Mouse (Mus musculus) heart, embryonic 14.5 days (tissue): ENCODE measurements around the gene Slc26a9. TPM values are rescaled to one million over a fixed set of nuclear protein-coding genes. Genes with fewer than 3 reads are reported as not detected.

Experiments used
- ATAC-seq: fragments of 200-750 bp; cut with Nextera tagmentation; 2 replicates; pipeline ENCODE4 v1.8.0; 2017; ENCODE audit warnings: low read depth, moderate TSS enrichment; ENCODE audit not compliant: insufficient number of reproducible peaks, insufficient read depth, low FRiP score
- H3K27ac ChIP-seq, 2 experiments: fragments of 200-500 bp in 1 of 2; fragments of 300-500 bp in 1 of 2; sonication (generic) in 1 of 2; replicated peaks in 1 of 2; 2 replicates each; pipeline ENCODE4 v1.5.1; 2012 to 2014; ENCODE audit warnings: low read depth in 2 of 2, low read length in 2 of 2, control low read depth in 1 of 2, mild to moderate bottlenecking in 1 of 2, mixed read lengths in 1 of 2; ENCODE audit not compliant: control insufficient read depth in 1 of 2, insufficient read depth in 1 of 2
- H3K27me3 ChIP-seq: fragments of 300-500 bp; sonication (generic); 2 replicates; pipeline ENCODE4 v1.6.1; 2014; ENCODE audit warnings: mild to moderate bottlenecking, low read length, control low read depth; ENCODE audit not compliant: control insufficient read depth, insufficient read depth
- H3K36me3 ChIP-seq: fragments of 300-500 bp; sonication (generic); 2 replicates; pipeline ENCODE4 v1.6.1; 2014; ENCODE audit warnings: mild to moderate bottlenecking, control low read depth, low read length, mixed read lengths; ENCODE audit not compliant: control insufficient read depth, insufficient read depth
- H3K4me1 ChIP-seq, 2 experiments: fragments of 200-500 bp in 1 of 2; fragments of 300-500 bp in 1 of 2; sonication (generic) in 1 of 2; 2 replicates each; pipeline ENCODE4 v1.6.1; 2012 to 2014; ENCODE audit warnings: low read length in 2 of 2, control low read depth in 1 of 2, mixed read lengths in 1 of 2; ENCODE audit not compliant: control insufficient read depth in 2 of 2, insufficient read depth in 2 of 2
- H3K4me2 ChIP-seq: fragments of 300-500 bp; sonication (generic); 2 replicates; pipeline ENCODE4 v1.6.1; 2014; ENCODE audit warnings: mild to moderate bottlenecking, low read length
- H3K4me3 ChIP-seq, 2 experiments: fragments of 200-500 bp in 1 of 2; fragments of 300-500 bp in 1 of 2; sonication (generic) in 1 of 2; 2 replicates each; pipeline ENCODE4 v1.5.1; 2012 to 2014; ENCODE audit warnings: low read length in 2 of 2, mild to moderate bottlenecking in 2 of 2, control low read depth in 1 of 2, low read depth in 1 of 2, moderate library complexity in 1 of 2; ENCODE audit not compliant: control insufficient read depth in 1 of 2, insufficient read depth in 1 of 2
- H3K9ac ChIP-seq: fragments of 300-500 bp; sonication (generic); 2 replicates; pipeline ENCODE4 v1.6.1; 2014; ENCODE audit warnings: mild to moderate bottlenecking, low read length
- H3K9me3 ChIP-seq: fragments of 300-500 bp; sonication (generic); 2 replicates; pipeline ENCODE4 v1.6.1; 2016; ENCODE audit warnings: low read length, control low read depth; ENCODE audit not compliant: control insufficient read depth
- WGBS: fragments of 180-500 bp; shearing (Covaris S2); extraction: QIAGEN DNeasy Blood & Tissue Kit; methylation state at CpG from one replicate; pipeline ENCODE4 v1.1.7; 2014; 5-methylcytosine and 5-hydroxymethylcytosine counted together
- polyA plus RNA-seq: library from polyadenylated mRNA; unstranded; fragments of >200 nt; fragmentation: Nextera tagmentation; extraction: Ambion mirVana; gene quantifications from 2 replicates; pipeline ENCODE4 v1.2.1, GENCODE M21; 2014

The Slc26a9 gene
- polyA plus RNA-seq, 1 experiment from 2014 or later, result 0.23 TPM

DNA sequence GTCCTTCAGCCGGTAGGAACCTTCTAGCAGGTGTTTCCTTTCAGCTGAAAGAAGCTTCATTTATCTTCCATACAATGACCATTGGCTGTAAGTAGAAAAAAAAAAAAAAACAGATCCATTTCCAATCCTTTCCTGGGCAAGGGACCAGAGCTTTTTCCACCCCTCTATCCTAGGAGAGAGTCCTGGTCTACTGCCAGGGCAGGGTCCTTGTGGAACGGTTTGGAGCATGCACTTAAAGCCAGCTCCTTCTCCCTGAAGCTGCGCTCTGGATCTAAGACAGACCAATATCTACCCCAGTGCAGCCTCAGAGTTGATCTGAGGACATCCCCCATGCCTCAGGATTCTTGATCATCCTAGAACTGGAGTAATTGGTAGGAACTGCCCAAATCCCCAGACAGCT, 21.8 kb upstream of the Slc26a9 start:
- peaks cover 8 to 9% of the 10 kb centered on the region in 2 experiments for H3K4me1 ChIP-seq
- no peaks in the 10 kb centered on the region for H3K9me3 ChIP-seq
- ATAC-seq, result no peak
- no peak overlapping the region for H3K9ac ChIP-seq
- H3K4me3 ChIP-seq, result no peak overlapping the region
- WGBS, result 71% methylated on average over 3 of the region's 3 CpGs
- H3K36me3 ChIP-seq, result no peaks in the 10 kb centered on the region
- no peak overlapping the region for H3K4me2 ChIP-seq
- H3K27me3 ChIP-seq, result no peaks in the 10 kb centered on the region
- no peak overlapping the region for H3K27ac ChIP-seq

DNA sequence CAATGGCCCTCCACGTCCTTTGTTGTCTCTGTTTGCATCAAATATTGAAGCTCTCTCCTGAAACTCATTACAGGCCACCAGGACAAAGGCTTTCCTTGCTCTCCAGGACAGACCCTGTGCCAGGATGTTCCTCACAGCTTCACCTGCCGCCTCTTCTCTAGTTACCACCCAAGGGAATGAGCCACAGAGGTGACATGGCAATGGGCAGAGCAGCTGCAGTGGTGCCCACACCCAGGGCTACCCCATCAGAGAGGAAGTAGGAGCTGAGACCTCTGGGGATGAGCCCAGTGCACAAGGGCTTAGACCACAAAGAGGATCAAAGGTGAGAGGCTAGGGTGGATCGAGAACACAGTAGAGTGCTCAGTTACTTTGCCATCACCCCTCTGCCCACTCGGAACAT, 20.3 kb upstream of the Slc26a9 start:
- 87% methylated on average over 4 of the region's 4 CpGs for WGBS
- ATAC-seq, result no peak

DNA sequence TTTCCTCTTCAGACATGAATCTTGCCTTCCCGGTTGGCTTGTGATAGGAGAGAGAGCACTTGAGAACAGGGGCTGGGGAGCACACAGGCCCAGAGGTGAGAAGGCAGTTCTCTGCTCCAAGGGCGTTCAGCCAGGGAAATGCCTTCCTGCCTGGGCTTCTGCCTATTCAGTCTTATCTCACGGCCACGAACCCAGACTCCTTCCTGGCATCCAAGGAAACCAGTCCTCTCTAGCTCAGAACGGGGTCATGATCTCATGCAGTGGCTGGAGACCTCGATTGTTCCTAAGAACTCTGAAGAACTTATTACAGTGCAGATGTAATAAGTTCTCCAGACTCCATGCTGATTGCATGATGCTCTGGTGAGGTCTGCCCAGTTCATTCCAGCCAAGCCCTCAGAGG, 17.2 kb upstream of the Slc26a9 start:
- no peaks in the 10 kb centered on the region for H3K27me3 ChIP-seq
- peaks cover 8 to 10% of the 10 kb centered on the region in 2 experiments for H3K4me1 ChIP-seq
- peak overlapping the region; percentile 8 to 37; a peak in 1 of 4 replicates for H3K27ac ChIP-seq
- no peak overlapping the region for H3K4me2 ChIP-seq
- no peak overlapping the region for H3K4me3 ChIP-seq
- H3K9ac ChIP-seq, result no peak overlapping the region
- peak; percentile 61 for ATAC-seq
- H3K36me3 ChIP-seq, result no peaks in the 10 kb centered on the region
- H3K9me3 ChIP-seq, result no peaks in the 10 kb centered on the region
- 14% methylated on average over 6 of the region's 6 CpGs for WGBS

More for the DNA sequence above, 20.3 kb upstream of the Slc26a9 start:
- no peaks in the 10 kb centered on the region for H3K36me3 ChIP-seq
- peaks cover 8 to 10% of the 10 kb centered on the region in 2 experiments for H3K4me1 ChIP-seq
- H3K4me3 ChIP-seq, result no peak overlapping the region
- H3K27ac ChIP-seq, result no peak overlapping the region
- H3K27me3 ChIP-seq, result no peaks in the 10 kb centered on the region
- H3K9me3 ChIP-seq, result no peaks in the 10 kb centered on the region
- no peak overlapping the region for H3K9ac ChIP-seq
- H3K4me2 ChIP-seq, result no peak overlapping the region

- ATAC-seq, result no peak
- H3K4me2 ChIP-seq, result no peak overlapping the region
- H3K27ac ChIP-seq, result no peak overlapping the region
- H3K4me1 ChIP-seq, result peaks cover 17 to 22% of the 10 kb centered on the region in 2 experiments
- H3K9me3 ChIP-seq, result no peaks in the 10 kb centered on the region
- 80% methylated on average over 12 of the region's 12 CpGs for WGBS
- H3K27me3 ChIP-seq, result no peaks in the 10 kb centered on the region
- no peak overlapping the region for H3K9ac ChIP-seq
- H3K36me3 ChIP-seq, result no peaks in the 10 kb centered on the region
- H3K4me3 ChIP-seq, result no peak overlapping the region
Measured at GRCm38 (mm10) chr1:131730639-131731437, 13.0 kb upstream of the Slc26a9 start.

DNA sequence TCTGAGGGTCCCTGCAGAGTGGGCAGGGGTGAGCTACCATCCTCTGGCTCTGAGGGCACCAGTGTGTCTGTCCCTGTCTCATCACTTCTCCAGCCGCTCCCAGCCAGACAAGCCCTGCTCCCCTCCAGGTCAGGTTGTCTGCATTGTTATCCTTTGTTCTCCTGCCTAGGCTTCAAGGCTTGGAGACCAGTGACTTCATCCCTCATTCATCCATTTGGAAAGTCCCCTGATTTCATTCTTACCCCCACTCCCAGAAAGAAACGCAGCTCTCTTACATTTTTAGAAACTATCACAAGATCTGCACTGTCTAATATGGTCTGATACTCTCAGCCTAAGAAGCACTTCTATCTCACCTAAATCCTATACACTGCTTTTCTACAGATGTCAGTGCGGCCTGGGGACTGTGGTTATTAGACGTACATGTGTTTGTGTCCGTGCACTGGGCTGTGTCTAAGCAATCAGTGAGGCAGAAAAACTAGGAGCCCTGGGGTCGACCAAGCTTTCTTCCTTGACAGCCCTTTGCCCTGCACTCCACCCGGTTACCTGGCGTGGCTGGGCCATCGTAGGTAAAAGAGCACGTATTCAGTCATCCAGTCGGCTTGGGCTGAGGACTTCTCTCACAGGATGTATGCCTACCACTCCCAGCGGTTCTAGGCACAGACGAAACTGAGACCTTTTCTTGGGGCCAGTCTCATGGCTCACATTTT, 10.2 kb upstream of the Slc26a9 start:
- H3K9me3 ChIP-seq, result no peaks in the 10 kb centered on the region
- peaks cover 25 to 31% of the 10 kb centered on the region in 2 experiments for H3K4me1 ChIP-seq
- H3K27me3 ChIP-seq, result no peaks in the 10 kb centered on the region
- H3K36me3 ChIP-seq, result no peaks in the 10 kb centered on the region
- 0 out of 4 replicates have a peak overlapping the region, but pooled peaks of 1 of the 2 experiments have one; percentile 12 for H3K27ac ChIP-seq
- ATAC-seq, result no peak
- WGBS, result 77% methylated on average over 13 of the region's 13 CpGs
- no peak overlapping the region for H3K9ac ChIP-seq
- no peak overlapping the region for H3K4me3 ChIP-seq
- no peak overlapping the region for H3K4me2 ChIP-seq

- Histone ChIP-seq H3K4me1 (peaks cover 25 to 31% of the 10 kb centered on the region in 2 experiments), H3K36me3 (no peaks in the 10 kb centered on the region), H3K27ac (no peak overlapping the region), H3K9me3 (no peaks in the 10 kb centered on the region), H3K27me3 (no peaks in the 10 kb centered on the region), H3K4me2 (no peak overlapping the region), H3K4me3 (no peak overlapping the region), H3K9ac (no peak overlapping the region)
- 79% methylated on average over 6 of the region's 6 CpGs for WGBS
- ATAC-seq, result no peak
Measured at GRCm38 (mm10) chr1:131734657-131735273, 9.1 kb upstream of the Slc26a9 start.

DNA sequence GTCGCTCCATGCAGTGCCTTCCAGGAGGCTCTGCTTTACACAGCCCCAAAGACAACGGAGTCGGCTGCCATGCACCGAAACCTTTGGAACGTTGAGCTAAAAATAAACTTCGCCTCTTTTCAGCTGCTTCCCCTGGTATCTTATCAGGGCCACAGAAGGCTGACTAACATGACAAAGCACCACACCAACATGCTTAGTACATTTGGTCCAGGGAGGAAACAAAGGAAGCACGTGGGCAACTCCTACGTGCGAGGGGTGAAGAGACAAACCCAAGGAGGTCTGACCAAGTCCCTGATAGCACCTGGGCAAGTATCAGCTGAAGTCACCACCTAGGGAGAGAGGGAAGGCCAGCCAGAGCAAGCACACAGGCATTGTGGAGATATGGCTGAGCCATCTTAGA, 7.3 kb upstream of the Slc26a9 start:
- ATAC-seq, result no peak
- WGBS, result 9% methylated on average over 9 of the region's 9 CpGs
- Histone ChIP-seq H3K4me3 (no peak overlapping the region), H3K27me3 (no peaks in the 10 kb centered on the region), H3K36me3 (no peaks in the 10 kb centered on the region), H3K9ac (no peak overlapping the region), H3K27ac (peak overlapping the region; percentile 51 to 66), H3K4me1 (peaks cover 25 to 31% of the 10 kb centered on the region in 2 experiments), H3K4me2 (peak overlapping the region; percentile 29), H3K9me3 (no peaks in the 10 kb centered on the region)
